Mouse (Mus musculus): Measurements from ENCODE around the gene Abt1.
A peak's percentile ranks its signal among the peaks of the same experiment; 100 is the strongest.

- TF ChIP-seq CTCF (IDR thresholded peaks at IDR 0.05; ENCODE audit: low read depth) (peak; percentile 87), EP300 (optimal IDR thresholded peaks at IDR 0.05) (no peak)
These were observed 21.8 kb downstream of the Abt1 start for GRCm38 (mm10) chr13:23401683-23402527.
